Mouse (Mus musculus) heart, postnatal 10 days (tissue): ENCODE results near the gene Nell2. TPM values are rescaled to one million over a fixed set of nuclear protein-coding genes. Genes with fewer than 3 reads are reported as not detected.
A peak's percentile ranks its signal among the peaks of the same experiment; 100 is the strongest.

ENCODE experiments used
- DNase-seq, 2 experiments: peaks; one replicate each; pipeline ENCODE4 v3.0.0; 2021
- intact Hi-C: fragments of 180-260 bp; cut with DNase I; formaldehyde crosslinking; loops from one replicate; pipeline ENCODE4 v1.15.1; 2025
- total RNA-seq, 2 experiments: library from RNA; stranded (reverse); gene quantifications; 2 replicates each; pipeline ENCODE4 v1.2.3; 2021

Nell2 gene
- total RNA-seq, 2 experiments from 2014 or later: 0.26 TPM; not detected in 1

DNA sequence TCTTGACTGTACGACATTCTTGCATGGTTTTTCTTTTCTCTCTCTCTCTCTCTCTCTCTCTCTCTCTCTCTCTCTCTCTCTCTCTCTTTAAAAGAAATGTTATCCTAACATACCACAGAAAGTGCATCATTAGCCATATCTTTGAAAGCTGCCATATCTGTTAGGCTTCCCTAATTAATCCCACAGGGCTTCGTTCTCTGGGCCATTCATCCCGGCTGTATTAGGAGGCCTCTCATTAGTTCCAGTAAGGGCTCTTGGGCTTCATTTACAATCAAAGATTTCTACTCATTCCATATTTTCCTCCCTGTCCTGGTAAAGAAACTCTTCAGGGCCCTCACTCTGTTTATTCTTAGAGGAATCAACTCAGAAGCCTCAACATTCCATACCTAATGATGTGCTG is 161.9 kb downstream of the Nell2 start:
- intact Hi-C loops: no loop called here

DNA sequence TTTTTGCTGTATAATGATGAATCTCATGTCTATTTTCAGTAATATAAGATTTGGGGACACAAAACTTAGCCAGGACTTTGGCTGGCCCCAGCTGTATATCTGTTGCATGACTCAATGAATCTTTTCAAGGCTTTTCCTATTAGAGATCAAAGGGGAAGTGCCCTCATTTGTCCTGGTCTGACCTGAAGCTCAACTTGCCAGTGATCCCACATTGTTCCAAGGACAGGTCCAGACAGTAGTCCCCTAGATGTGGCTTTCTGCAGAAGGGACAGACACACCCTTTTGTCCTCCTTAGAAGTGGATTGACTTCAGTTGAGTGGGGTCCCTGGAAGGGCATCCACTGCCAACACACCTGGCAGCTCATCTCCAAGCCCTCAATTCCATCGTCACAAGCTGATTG is 173.6 kb downstream of the Nell2 start:
- DNase-seq: no peak
- intact Hi-C loops: no loop called here

More for the DNA sequence above, 161.9 kb downstream of the Nell2 start:
- no peak for DNase-seq

DNA sequence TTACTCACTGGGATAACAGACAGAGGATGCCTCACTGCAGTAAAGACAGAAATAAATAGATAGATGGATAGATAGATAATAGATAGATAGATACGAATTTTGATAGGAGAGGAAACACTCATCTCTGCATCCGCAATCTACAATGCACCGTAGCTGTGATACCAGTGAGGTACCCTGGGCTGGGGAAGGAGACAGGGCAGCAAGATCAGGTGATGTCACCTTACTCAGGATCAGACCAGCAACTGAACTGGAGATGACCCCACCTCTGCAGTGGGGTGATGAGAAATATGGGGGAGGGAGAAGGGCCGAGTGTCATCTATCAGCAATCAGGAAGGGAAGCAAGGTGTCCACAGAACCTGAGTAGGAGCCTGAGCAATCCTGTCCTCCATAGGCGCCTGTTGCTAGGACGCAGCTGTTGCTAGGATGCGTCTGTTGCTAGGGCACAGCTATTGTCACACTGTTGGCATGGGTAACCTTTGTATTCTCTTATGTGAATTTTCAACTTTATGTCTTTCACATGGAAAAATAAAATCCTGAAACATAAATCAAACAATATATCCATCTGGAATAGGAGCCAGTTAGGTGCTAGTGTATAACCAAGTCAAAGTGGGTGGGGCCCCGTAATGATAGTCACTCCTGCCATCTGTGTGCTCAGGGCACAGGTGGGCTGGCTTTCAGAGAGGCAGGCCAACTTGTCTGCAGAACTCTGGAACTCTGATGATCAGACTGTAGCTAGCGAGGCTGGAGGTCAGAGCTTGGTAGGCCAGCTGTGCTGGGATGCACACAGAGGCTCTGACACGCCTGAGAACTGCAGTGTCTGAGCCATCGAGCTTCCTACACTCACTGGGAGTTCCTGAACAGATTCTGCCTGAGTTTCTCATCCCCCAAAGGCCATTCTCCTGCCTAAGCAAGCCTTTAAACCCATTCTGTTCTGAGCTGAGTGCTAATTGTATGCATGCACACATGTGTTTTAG is 193.7 kb downstream of the Nell2 start:
- no peak for DNase-seq
- intact Hi-C loops: no loop called here

DNA sequence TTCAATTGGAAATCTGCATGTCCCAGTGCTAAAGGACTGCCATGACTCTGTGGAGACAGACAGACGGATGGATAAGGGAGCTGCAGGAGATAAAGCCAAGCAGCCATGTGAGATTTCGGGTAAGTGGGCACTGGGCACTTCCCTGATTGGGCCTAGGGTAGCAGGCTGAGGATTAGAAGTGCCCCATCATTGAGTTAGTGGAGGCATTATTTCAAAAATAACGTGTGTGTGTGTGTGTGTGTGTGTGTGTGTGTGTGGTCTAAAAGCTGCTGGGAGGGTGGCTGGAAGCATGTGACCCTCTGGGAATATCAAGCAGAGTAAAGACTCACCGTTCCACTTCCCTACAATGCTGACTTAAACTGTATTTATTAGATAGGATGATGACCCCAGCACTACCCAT is 195.1 kb downstream of the Nell2 start:
- no peak for DNase-seq
- intact Hi-C loops: no loop called here

DNA sequence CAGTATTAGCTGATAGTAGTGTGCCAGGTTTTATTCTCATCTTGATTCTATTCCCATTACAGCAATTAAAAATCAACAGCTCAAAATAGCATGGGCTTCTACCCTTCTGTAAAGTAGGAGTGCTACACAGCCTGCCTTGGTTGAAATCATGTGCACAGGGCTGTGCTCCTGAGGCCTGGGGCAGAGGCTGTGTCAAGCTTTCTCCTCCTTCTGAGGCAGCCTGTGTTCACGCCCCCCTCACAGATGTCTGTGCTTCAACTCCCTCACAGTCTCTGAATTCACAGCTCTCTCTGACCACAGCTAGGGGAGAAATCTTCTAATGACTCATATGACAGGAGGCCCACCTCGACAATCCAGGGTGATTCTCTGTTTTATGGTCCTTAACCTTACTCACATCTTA is 197.4 kb downstream of the Nell2 start:
- intact Hi-C loops: no loop called here
- DNase-seq: no peak

DNA sequence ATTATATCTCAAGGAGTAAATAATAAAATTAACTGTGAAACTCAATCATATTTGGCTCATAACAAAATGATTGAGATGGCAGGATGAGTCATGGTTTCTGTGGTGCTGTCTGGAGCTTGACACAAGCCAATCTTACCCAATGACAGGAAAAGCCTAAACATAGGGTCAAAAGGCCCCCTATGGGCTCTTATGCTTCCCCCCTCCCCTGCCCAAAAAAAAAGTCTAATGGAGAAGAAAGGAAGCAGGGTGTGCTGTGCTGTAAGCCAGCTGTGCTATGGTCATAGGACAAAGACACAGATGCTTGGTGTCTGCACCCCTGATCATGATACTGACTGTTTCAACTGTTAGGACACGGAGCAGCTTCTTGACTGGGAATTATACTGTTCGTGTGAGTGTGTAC is 205.6 kb downstream of the Nell2 start:
- intact Hi-C loops: no loop called here
- no peak for DNase-seq

DNA sequence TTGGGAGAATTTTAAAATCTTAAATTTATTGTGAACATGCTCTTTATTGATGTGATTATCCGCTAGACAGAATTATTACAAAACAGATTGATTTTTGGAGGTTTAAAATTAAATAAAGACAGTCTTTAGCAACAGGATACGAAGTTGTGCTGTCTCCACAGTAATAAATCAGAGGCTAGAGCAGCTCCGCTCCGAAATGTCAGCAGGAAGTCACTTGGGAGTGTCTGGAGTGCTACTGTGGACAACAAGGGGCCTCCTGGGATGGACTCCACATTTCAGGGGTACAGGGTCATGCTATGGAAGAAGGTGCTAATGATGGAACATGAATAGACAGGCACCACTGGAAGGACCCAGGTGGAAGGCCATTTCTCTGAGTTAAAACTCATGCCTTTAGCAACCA is 211.7 kb downstream of the Nell2 start:
- no peak for DNase-seq
- intact Hi-C loops: no loop called here

DNA sequence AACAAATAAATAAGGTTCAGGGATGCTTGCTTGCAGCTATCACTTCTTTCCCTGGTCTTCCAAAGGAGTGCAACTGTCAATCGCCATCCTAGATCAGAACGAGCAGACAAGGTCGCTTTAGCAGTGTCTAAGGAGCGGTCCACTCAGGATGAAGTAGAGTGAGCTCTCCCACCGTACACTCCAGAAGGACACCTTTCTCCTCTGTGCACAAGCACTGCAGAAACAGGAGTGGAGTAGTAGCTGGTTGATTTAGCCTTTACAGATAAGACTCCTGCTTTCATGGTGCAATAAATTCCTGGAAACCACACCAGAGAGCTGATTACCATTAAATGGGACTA is 213.6 kb downstream of the Nell2 start:
- intact Hi-C loops: no loop called here
- no peak for DNase-seq

DNA sequence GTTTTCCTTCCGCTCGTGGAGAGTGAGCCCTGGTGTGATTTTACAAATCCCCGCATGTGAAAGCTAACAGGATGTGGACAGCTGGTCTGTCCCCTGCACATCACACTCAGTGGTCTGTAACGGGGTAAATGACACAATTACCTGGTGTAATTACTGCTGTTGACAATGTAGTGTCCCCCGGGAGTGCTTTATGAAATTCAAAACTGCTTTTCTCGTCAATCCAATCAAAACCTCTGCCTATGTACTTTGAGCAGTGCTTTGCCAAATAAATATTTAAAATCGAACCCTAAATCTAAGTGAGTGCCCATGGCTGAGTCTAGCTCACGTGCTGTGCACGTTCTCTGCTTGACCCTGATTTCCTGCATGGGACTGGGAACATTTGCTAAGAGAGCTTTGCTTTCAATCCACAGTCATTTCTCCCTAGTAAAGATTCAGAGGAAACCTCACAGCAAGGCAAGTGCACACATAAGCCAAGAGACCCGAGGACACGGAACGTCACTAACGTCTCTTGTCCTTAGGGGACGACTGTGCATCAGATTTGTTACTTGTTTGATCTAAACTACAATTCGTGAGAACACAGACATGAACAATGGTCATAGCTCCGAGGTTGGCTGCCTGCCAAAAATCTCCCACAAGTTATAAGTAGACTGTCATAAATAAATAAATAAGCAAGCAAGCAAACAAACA is 214.1 kb downstream of the Nell2 start:
- no peak for DNase-seq
- intact Hi-C loops: no loop called here

DNA sequence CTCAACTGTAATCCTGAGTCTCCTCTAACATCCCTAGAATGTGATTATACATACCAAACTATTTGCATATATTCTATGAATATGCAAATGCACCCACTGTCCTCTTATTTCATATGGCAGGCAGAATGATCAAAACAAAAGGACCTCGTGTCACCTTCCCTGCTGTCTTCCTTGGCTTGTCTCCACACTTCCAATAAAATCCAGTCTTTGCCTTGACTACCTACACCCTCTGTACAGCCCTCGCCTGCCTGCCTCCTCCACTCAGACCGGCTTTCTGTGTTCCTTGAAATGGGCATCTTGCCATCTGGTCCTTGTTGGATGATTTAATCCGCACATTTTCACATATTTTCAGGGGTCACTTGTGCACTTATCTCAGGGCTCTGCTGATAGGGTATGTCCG is 215.1 kb downstream of the Nell2 start:
- DNase-seq: no peak
- intact Hi-C loops: no loop called here

DNA sequence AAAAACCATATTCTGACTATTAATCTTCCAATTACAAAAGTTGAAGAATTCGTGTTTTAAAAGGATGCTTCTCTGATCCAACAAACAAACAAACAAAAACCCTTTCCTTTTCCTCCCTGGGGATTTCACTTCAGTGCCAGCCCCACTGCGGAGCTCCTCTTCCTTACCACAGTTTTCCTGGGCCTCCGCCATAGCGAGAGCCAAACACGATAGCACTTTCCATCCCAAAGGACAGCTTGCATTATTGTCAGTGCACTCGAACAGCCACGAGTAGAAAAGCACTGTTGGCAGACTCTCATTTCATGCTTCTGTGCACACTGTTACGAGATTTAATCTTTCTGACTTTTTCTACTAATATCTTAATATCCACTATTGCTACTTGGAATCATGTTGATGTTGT is 224.3 kb downstream of the Nell2 start:
- intact Hi-C loops: no loop called here
- DNase-seq: no peak

DNA sequence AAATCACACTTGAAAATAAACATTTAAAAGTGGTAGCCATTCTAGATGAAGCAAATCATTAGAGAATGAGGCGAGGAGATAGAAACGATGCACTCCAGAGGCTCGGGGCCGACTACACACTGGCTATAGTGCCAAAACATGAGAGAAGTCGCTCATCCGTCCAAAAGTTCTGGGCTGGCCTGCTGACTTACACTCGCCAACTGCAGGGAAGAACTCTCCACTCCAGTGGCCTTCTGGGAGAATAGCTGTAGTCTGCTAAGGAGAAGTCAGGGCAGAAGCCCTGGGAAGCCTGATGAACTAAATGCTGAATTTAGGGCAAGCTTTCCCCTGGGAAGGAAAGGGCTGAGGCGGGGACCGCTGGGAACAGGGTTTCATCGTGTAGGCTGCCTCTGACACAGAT is 231.8 kb downstream of the Nell2 start:
- DNase-seq: peak; percentile 9 to 14
- intact Hi-C loops: no loop called here

DNA sequence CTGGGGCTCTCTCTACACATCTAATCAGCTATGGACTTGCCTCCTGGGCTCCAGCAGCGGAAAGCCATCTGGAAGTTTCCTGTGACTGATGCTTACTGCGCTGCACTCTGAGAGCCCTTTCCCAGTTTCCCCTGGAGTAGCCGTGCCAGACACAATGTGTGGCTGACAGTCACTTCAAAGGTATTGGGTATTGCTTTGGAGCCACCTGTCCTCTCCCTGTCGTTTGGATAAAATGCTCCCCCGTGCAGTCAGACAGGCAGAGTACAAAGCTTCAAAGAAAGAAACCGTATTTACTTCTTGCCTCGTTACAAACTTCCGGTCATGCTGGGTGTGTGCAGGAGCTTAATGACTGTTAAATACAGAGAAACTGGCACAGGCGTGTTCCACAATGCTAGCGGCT is 239.3 kb downstream of the Nell2 start:
- intact Hi-C loops: no loop called here
- DNase-seq: no peak

DNA sequence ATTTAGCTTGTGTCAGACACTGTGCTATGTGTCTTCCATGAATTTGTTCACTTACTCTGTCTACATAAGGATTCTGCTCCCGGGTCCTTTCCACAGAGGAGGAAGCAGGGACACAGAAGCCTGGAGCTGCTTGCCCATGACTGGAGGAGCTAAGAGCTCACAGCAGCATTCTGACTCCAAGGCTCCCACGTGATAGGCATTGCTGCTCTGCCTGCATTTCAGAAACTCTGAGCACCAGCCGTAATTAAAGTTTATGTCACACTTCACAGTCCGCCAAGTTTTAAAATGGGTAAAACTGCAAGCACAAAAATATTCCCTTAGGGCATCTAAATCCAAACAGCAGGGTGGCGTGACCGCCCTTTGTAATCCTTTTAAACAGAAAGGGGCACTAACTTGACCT is 243.2 kb downstream of the Nell2 start:
- no peak for DNase-seq
- intact Hi-C loops: no loop called here

DNA sequence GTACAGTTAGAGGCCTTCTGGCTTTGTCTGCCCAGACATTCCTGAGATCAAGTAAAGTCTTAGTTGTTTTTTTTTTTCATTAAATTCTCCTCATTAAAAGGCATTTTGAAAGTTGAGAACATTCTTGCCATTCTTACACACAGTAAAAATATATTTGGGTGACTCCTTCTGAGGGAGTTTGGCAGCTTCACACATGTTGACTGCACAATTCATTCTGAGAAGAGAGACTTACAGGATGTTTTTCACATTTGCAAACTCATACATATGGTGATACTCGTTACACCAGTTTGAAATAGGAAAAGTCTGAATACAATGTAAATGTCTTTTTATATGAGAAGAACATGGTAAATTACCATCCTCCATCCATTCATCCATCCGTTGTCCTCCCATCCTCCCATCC is 247.4 kb downstream of the Nell2 start:
- no peak for DNase-seq
- intact Hi-C loops: no loop called here

DNA sequence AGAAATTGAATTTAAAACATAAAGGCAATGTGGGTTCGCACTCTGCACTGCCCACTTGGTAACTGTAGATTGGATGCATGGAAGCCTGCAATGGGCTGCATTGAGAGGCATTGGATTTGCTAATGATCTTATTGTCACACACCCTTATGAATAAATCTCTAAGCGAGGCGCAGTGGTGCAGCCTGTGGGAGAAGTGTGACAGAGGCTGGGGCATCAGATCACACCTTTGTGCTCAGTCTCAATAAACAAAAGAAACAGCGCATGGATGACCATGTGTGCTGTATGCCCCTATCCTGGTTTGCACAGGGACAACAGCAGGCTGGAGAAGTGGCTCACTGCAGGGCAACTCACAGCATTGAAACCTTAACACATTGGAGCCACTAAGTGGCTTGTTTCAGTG is 250.4 kb downstream of the Nell2 start:
- intact Hi-C loops: no loop called here
- DNase-seq: no peak

DNA sequence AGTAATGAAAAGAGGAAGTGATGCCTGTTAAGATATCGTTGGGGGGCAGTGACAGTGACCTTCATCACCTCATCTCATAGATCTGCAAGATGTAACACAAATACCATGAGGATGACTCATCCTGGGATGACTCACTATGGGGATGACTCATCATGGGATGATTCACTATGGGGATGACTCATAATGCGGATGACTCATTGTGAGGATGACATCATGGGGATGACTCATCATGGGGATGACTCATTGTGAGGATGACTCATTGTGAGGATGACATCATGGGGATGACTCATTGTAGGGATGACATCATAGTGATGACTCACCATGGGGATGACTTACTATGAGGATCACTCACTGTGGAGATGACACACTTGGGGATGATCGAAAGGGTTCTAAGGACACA is 251.8 kb downstream of the Nell2 start:
- intact Hi-C loops: no loop called here
- no peak for DNase-seq

DNA sequence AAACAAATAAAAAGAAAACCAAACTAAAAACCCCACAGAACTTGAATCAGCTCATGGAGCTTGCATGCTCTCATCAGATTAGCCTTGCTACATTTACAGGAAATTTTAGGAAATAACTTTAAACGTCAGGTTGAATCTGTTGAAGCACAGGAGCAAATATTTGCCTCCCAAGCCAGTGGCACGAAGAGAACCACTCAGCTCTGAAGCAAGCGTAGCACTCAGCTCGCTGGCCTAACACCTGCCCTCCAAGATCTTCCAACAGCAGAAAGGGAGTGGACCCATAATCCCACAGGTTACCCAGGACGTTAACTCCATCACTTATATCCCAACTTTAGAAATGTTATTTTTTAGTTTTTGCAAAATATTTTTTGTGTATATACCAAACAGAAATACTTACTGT is 252.8 kb downstream of the Nell2 start:
- intact Hi-C loops: no loop called here
- no peak for DNase-seq

DNA sequence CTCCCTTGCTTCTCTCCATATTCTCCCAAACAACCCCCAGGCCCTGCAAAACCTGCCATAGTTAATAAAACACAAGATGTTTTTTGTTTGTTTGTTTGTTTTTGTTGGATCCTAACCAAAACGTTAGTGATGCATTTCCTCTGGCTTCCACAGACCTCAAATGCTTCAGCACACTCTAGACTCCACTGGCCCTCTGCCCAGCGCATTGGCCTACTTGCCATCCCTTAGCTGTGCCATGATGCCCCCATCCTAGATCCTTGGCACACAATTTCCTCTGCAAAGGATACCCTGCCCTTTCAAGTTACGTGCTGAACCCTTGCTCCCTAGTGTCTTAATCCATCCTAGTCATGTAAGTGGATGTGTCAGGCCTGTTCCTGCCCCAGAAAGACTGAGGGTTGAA is 255.1 kb downstream of the Nell2 start:
- no peak for DNase-seq
- intact Hi-C loops: no loop called here

DNA sequence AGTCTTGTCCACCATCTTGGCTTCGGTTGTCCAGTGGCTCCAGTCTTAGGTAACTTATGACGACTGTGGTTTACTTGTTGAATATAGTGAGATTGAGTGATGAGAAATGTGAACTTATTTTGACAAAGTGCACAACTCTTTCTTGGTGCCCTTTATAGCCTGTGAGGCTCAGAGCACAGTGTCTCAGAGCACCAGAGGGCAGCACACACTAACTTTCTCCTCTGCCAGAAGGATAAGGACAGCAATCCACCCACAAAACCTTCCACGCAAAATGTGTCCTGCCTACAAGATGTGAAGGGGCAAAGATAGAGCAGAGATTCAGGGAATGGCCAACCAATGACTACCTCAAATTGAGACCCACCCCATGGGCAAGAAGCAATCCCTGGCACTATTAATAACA is 256.2 kb downstream of the Nell2 start:
- no peak for DNase-seq
- intact Hi-C loops: no loop called here

DNA sequence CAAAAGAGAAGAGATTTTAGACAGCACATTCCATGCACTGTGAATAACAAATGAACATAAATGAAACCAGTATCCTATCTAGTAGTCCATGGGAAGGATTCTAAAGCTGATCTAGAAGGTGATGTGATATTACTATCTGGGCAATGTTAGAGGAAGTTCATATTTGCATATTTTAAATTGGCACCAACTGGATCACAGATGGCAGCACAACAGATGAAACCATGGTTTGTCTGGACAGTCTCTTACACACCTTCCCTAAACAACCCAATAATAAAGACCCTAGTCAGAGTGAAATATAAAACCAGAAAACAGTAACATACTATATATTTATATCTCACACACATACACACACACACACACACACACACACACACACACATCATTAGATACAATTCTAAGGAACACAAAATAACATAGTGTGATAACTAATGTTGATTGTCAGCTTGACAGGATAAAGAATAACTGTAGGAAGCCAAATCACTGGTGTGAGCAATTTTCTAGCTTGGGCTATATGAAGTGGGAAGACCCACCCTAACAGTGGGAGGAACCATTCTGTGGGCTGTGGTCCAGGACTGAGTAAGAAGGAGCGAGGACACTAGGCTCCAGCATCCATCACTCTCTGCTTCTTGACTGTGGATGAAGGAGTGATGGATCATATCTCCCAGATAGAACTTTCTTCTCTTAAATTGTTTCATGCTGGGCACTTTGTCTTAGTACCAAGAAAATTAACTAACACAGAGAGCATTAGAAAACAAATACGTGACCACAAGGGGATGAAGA is 268.5 kb downstream of the Nell2 start:
- no peak for DNase-seq
- intact Hi-C loops: no loop called here

DNA sequence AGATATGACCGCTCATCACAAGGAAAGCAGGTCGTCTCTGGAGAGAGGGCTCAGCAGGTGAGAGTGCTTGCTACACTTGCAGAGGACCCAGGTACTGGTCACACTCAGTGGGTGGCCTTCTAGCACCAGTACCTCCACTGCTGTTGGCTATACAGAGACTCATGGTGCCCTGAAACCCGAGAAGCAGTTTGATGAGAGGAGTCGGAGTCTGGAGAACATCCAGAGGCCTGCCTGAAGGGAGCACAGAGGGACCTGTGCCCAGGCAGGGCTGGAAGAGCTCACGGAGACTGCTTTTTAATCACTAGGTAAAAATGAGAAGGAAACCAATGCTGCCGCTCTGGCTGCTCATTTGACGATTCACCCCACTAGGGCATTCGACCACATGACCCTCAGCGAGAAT is 271.2 kb downstream of the Nell2 start:
- no peak for DNase-seq
- intact Hi-C loops: no loop called here
